Comparison of ENCODE assay signal across 7 mouse cellular contexts in genomic region chr12:113074329-113075062, GRCm38 (mm10). TPM values are rescaled to one million over a fixed set of nuclear protein-coding genes. Genes with fewer than 3 reads are reported as not detected.
DNase-seq lines count a peak whose midpoint lies in the region; ATAC-seq and TF ChIP-seq lines count a peak whose summit lies in the region.

Gene Tex22 (plus strand): TSS chr12:113074502.

- H3K27ac ChIP-seq in embryonic facial prominence, embryonic 12.5 days: peak within 1 kb of the TSS; percentile 84
- peak within 1 kb of the TSS; percentile 88 for H3K27ac ChIP-seq in limb, embryonic 10.5 days
- H3K27ac ChIP-seq in midbrain, embryonic 12.5 days (replicated peaks): peak within 1 kb of the TSS; percentile 90
- peak within 1 kb of the TSS; percentile 75 for H3K27ac ChIP-seq in small intestine, adult 2 months (ENCODE audit: insufficient read depth, low read depth, low read length)

- peak; percentile 86 for TF ChIP-seq POLR2A in small intestine, adult 2 months (IDR thresholded peaks at IDR 0.05; ENCODE audit: low read depth, low read length)

- H3K27me3 ChIP-seq in embryonic facial prominence, embryonic 12.5 days: no peaks in the 10 kb centered on the region
- no peaks in the 10 kb centered on the region for H3K27me3 ChIP-seq in limb, embryonic 10.5 days (ENCODE audit: low read depth, poor library complexity, severe bottlenecking)
- H3K27me3 ChIP-seq in midbrain, embryonic 12.5 days: no peaks in the 10 kb centered on the region
- H3K27me3 ChIP-seq in small intestine, adult 2 months (ENCODE audit: control insufficient read depth, insufficient read depth, low read length): no peaks in the 10 kb centered on the region

- peaks cover 21% of the 10 kb centered on the region for H3K4me1 ChIP-seq in embryonic facial prominence, embryonic 12.5 days
- peaks cover 23% of the 10 kb centered on the region for H3K4me1 ChIP-seq in limb, embryonic 10.5 days
- peaks cover 19% of the 10 kb centered on the region for H3K4me1 ChIP-seq in midbrain, embryonic 12.5 days
- H3K4me1 ChIP-seq in small intestine, adult 2 months (ENCODE audit: control insufficient read depth, insufficient read depth, insufficient read length, low read length): peaks cover 5% of the 10 kb centered on the region; the same call in 1 of the 2 replicates

- peak within 1 kb of the TSS; percentile 49 for H3K4me3 ChIP-seq in embryonic facial prominence, embryonic 12.5 days
- H3K4me3 ChIP-seq in limb, embryonic 10.5 days: peak within 1 kb of the TSS; percentile 62
- peak within 1 kb of the TSS; percentile 52 for H3K4me3 ChIP-seq in midbrain, embryonic 12.5 days
- H3K4me3 ChIP-seq in small intestine, adult 2 months (ENCODE audit: low read depth, low read length): peak within 1 kb of the TSS; percentile 68

- no peak for TF ChIP-seq CTCF in small intestine, adult 2 months (IDR thresholded peaks at IDR 0.05; ENCODE audit: extremely low read depth, insufficient read length, insufficient replicate concordance, low read depth, low read length)

- 2% methylated on average over 32 of the region's 32 CpGs for WGBS in embryonic facial prominence, embryonic 12.5 days
- 5% methylated on average over 32 of the region's 32 CpGs for WGBS in limb, embryonic 10.5 days
- WGBS in midbrain, embryonic 12.5 days: 4% methylated on average over 32 of the region's 32 CpGs
- whole genome bisulfite sequencing in small intestine, adult 2 months: 1% methylated on average over 32 of the region's 32 CpGs

- peak within 1 kb of the TSS; percentile 77 for H3K9ac ChIP-seq in embryonic facial prominence, embryonic 12.5 days
- peak within 1 kb of the TSS; percentile 70 for H3K9ac ChIP-seq in midbrain, embryonic 12.5 days (replicated peaks)

- H3K36me3 ChIP-seq in embryonic facial prominence, embryonic 12.5 days: peaks cover 23% of the 10 kb centered on the region
- peaks cover 25% of the 10 kb centered on the region for H3K36me3 ChIP-seq in limb, embryonic 10.5 days
- H3K36me3 ChIP-seq in midbrain, embryonic 12.5 days: peaks cover 27% of the 10 kb centered on the region
- H3K36me3 ChIP-seq in small intestine, adult 2 months (ENCODE audit: control insufficient read depth, insufficient read depth, low read length): peaks cover 9% of the 10 kb centered on the region

- H3K9me3 ChIP-seq in embryonic facial prominence, embryonic 12.5 days: no peaks in the 10 kb centered on the region
- no peaks in the 10 kb centered on the region for H3K9me3 ChIP-seq in limb, embryonic 10.5 days (replicated peaks)
- H3K9me3 ChIP-seq in midbrain, embryonic 12.5 days: no peaks in the 10 kb centered on the region

- peak; percentile 92 for DNase-seq in adrenal gland, postnatal 25 days
- DNase-seq in heart, adult 11 months: peak; percentile 99
- DNase-seq in kidney, adult 18-20 months: peak; percentile 89
- DNase-seq in limb, embryonic 10.5 days (ENCODE audit: low spot score): peak; percentile 88

- peak within 1 kb of the TSS; percentile 82 for H3K4me2 ChIP-seq in embryonic facial prominence, embryonic 12.5 days (replicated peaks)
- H3K4me2 ChIP-seq in midbrain, embryonic 12.5 days (replicated peaks): peak within 1 kb of the TSS; percentile 92

- ATAC-seq in embryonic facial prominence, embryonic 12.5 days (ENCODE audit: insufficient number of reproducible peaks, insufficient read depth, low FRiP score, low TSS enrichment): peak; percentile 90
- peak; percentile 91 for ATAC-seq in midbrain, embryonic 12.5 days (ENCODE audit: low FRiP score, low read depth)

RNA-seq across cellular contexts. Expression of gene Tex22, which starts in this region (rescaled TPM):
- total RNA-seq in adrenal gland, postnatal 25 days (2021): 0.67 TPM in 1 of 2 replicates, not detected in the other
- 0.13 TPM in 1 of 2 replicates, not detected in the other for polyA plus RNA-seq in embryonic facial prominence, embryonic 12.5 days (2016; fragmentation: Nextera tagmentation; extraction: Ambion mirVana)
- 0.18 and 0.21 TPM in 2 replicates for polyA plus RNA-seq in limb, embryonic 10.5 days (2016; fragmentation: Nextera tagmentation; extraction: Ambion mirVana)
- not detected in 2 replicates for polyA plus RNA-seq in midbrain, embryonic 12.5 days (2016; fragmentation: Nextera tagmentation; extraction: Ambion mirVana)
- not detected in 2 replicates for polyA plus RNA-seq in small intestine, adult 2 months (2012; rRNA removed)

Comparison
In these comparisons a context has a peak if more than half of its experiments do, and no peak if none do; other contexts are left out.
1. Peak in every context shown above with its lines: DNase-seq, ATAC-seq, H3K4me3 ChIP-seq and H3K27ac ChIP-seq.
2. Peak in DNase-seq in adrenal gland, postnatal 25 days; RNA of the gene not detected or under 1 TPM.
3. Peak in ATAC-seq, H3K4me3 ChIP-seq, H3K27ac ChIP-seq, H3K9ac ChIP-seq and H3K4me2 ChIP-seq in embryonic facial prominence, embryonic 12.5 days; RNA of the gene not detected or under 1 TPM.
4. Peak in DNase-seq, H3K4me3 ChIP-seq and H3K27ac ChIP-seq in limb, embryonic 10.5 days; RNA of the gene not detected or under 1 TPM.
5. Peak in ATAC-seq, H3K4me3 ChIP-seq, H3K27ac ChIP-seq, H3K9ac ChIP-seq and H3K4me2 ChIP-seq in midbrain, embryonic 12.5 days; RNA of the gene not detected or under 1 TPM.